Mouse (Mus musculus): ENCODE measurements around the gene Pdzd2. TPM values are rescaled to one million over a fixed set of nuclear protein-coding genes. Genes with fewer than 3 reads are reported as not detected.

Gene Pdzd2
- polyA plus RNA-seq, 1 experiment = 4.6 TPM

DNA sequence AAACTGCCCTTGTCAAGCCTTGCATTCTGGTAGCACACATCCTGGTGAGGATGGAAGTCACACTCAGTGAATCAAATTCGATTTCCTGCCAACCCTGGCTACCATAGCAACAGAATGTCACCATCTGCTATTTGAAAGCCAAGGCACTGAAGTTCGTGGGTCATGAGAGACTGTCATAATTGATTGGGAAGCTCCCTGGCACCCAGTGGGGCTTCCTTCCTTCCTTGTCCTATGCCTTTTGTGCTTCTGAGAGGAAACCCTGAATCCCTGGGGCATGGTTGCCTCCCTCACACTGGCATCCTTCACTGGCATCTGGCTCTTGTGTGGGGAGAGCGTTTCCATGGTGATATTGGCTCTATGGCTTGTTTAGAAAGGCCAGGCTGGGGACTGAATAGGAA is 373.7 kb downstream of the Pdzd2 start:
- no peak for TF ChIP-seq CTCF (IDR thresholded peaks at IDR 0.05; ENCODE audit: control insufficient read depth, insufficient read depth, low read length)
- TF ChIP-seq POLR2A (IDR thresholded peaks at IDR 0.05; ENCODE audit: borderline replicate concordance, control insufficient read depth, low read depth, low read length) = no peak
- Histone ChIP-seq H3K4me3 (replicated peaks; ENCODE audit: control insufficient read depth, low read depth, low read length) (no peak overlapping the region), H3K27ac (ENCODE audit: control insufficient read depth, insufficient read depth, low read depth, low read length, poor library complexity) (no peak overlapping the region), H3K4me1 (ENCODE audit: control insufficient read depth, insufficient read depth, low read length) (peaks cover 2% of the 10 kb centered on the region; the same call in 1 of the 2 replicates)
- 51% methylated on average over 3 of the region's 3 CpGs for WGBS

DNA sequence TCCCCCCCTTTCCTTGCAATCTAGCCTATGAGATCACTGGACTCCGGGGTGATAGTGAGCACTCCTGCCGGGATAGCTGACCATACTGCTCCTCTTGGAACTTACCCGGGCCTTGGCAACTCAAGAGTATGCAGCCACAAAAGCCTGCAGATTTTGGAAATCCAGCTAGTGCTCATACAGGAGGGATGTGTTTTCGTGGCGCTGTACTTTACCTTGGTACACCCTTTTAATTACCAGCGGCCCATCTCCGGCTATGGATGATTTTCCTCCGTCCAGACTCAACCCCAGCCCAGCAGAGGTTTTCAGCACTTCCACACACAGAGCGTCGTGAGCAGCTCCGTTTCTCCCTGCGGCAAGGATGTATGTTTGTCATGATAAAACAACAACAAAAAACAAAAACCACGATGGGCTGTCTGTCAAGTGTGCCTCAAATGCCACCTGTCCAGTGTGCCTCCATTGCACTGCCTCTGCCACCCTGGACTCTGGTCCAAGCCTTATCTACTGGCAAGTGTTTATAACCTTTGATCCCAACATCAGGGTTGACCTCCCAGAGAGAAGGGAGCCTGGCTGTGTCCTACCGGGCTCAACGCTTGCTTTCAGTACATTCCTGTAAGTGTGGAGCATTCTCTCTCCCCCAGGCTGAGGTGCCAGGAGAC is 374.2 kb downstream of the Pdzd2 start:
- H3K27ac ChIP-seq (ENCODE audit: control insufficient read depth, insufficient read depth, low read depth, low read length, poor library complexity) = no peak overlapping the region
- no peak overlapping the region for H3K4me3 ChIP-seq (replicated peaks; ENCODE audit: control insufficient read depth, low read depth, low read length)
- WGBS = 88% methylated on average over 15 of the region's 15 CpGs
- H3K4me1 ChIP-seq (ENCODE audit: control insufficient read depth, insufficient read depth, low read length) = peaks cover 2% of the 10 kb centered on the region; the same call in 1 of the 2 replicates
- TF ChIP-seq CTCF (IDR thresholded peaks at IDR 0.05; ENCODE audit: control insufficient read depth, insufficient read depth, low read length) = no peak

- no peak overlapping the region for H3K4me3 ChIP-seq (replicated peaks; ENCODE audit: control insufficient read depth, low read depth, low read length)
- WGBS = 75% methylated on average over 4 of the region's 4 CpGs
- no peak for TF ChIP-seq POLR2A (IDR thresholded peaks at IDR 0.05; ENCODE audit: borderline replicate concordance, control insufficient read depth, low read depth, low read length)
- TF ChIP-seq CTCF (IDR thresholded peaks at IDR 0.05; ENCODE audit: control insufficient read depth, insufficient read depth, low read length) = no peak
- H3K27ac ChIP-seq (ENCODE audit: control insufficient read depth, insufficient read depth, low read depth, low read length, poor library complexity) = no peak overlapping the region
- peaks cover 2% of the 10 kb centered on the region; the same call in 1 of the 2 replicates for H3K4me1 ChIP-seq (ENCODE audit: control insufficient read depth, insufficient read depth, low read length)
Measured at GRCm38 (mm10) chr15:12364096-12364495, 375.6 kb downstream of the Pdzd2 start.

GRCm38 (mm10) chr15:12362701-12363040 is 377.1 kb downstream of the Pdzd2 start:
- no peak overlapping the region for H3K4me3 ChIP-seq (replicated peaks; ENCODE audit: control insufficient read depth, low read depth, low read length)
- 89% methylated on average over 6 of the region's 6 CpGs for WGBS
- TF ChIP-seq CTCF (IDR thresholded peaks at IDR 0.05; ENCODE audit: control insufficient read depth, insufficient read depth, low read length) (no peak), POLR2A (IDR thresholded peaks at IDR 0.05; ENCODE audit: borderline replicate concordance, control insufficient read depth, low read depth, low read length) (no peak)
- H3K27ac ChIP-seq (ENCODE audit: control insufficient read depth, insufficient read depth, low read depth, low read length, poor library complexity) = no peak overlapping the region
- H3K4me1 ChIP-seq (ENCODE audit: control insufficient read depth, insufficient read depth, low read length) = no peaks in the 10 kb centered on the region; the same call in 1 of the 2 replicates

- WGBS = 84% methylated on average over 14 of the region's 14 CpGs
- Histone ChIP-seq H3K4me1 (ENCODE audit: control insufficient read depth, insufficient read depth, low read length) (no peaks in the 10 kb centered on the region; the same call in 1 of the 2 replicates), H3K27ac (ENCODE audit: control insufficient read depth, insufficient read depth, low read depth, low read length, poor library complexity) (no peak overlapping the region), H3K4me3 (replicated peaks; ENCODE audit: control insufficient read depth, low read depth, low read length) (no peak overlapping the region)
- TF ChIP-seq POLR2A (IDR thresholded peaks at IDR 0.05; ENCODE audit: borderline replicate concordance, control insufficient read depth, low read depth, low read length) (no peak), CTCF (IDR thresholded peaks at IDR 0.05; ENCODE audit: control insufficient read depth, insufficient read depth, low read length) (no peak)
Measured at GRCm38 (mm10) chr15:12362001-12362700, 377.6 kb downstream of the Pdzd2 start.

DNA sequence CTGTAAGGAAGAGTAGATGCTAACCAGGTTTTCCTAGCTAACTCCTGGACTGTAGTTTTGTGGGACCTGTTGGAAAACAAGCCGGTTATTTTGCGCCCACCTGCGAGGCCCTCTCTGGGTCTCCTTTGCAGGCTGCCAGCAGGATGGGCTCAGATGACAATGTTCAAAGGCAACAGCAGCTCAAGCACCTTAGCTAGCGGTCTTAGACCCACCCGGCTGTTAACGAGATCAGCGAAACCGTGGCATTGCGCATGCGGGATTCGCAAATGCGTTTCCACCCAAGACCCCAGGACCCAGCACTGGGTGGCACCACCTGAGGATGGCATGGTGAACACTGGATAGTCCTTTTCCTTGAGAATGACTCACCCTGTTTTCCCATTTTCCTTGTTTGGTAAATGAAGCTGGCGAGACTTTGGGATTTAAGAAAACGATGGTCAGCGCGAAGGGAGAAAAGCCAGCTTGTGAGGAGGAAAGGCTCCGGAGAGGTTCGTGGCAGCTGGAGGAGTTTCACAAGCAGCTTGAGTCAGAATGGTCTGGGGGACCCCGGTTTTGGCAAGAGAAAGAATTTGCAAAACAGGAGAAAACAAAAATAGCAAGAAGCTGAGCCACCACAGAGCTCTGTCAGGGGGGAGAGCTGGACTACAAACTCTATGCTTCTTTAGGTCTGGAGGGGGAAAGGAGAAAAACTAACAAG is 379.1 kb downstream of the Pdzd2 start:
- Histone ChIP-seq H3K4me1 (ENCODE audit: control insufficient read depth, insufficient read depth, low read length) (peaks cover 1% of the 10 kb centered on the region; the same call in 1 of the 2 replicates), H3K4me3 (replicated peaks; ENCODE audit: control insufficient read depth, low read depth, low read length) (no peak overlapping the region), H3K27ac (ENCODE audit: control insufficient read depth, insufficient read depth, low read depth, low read length, poor library complexity) (no peak overlapping the region)
- TF ChIP-seq CTCF (IDR thresholded peaks at IDR 0.05; ENCODE audit: control insufficient read depth, insufficient read depth, low read length) = no peak
- TF ChIP-seq POLR2A (IDR thresholded peaks at IDR 0.05; ENCODE audit: borderline replicate concordance, control insufficient read depth, low read depth, low read length) = no peak
- 86% methylated on average over 19 of the region's 19 CpGs for WGBS

DNA sequence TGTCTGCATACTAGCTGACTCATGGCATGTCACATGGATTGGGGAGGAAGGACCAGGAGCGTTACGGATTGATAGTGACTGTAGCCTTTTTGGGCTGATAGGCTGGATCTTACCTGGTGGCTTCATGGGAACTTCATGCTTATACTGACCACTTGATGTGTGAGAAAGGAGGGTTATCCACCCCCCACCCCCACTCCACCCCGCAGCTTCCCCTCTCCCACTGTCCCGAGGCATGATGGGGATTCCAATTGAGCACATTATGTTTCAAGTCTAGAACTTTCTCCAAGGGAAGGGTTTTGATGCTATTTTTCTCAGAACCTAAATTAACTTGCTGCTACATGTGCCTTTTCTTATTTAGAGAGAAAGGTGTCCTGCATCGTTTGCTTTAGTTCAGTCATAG is 381.3 kb downstream of the Pdzd2 start:
- H3K4me1 ChIP-seq (ENCODE audit: control insufficient read depth, insufficient read depth, low read length) = peaks cover 1% of the 10 kb centered on the region; the same call in 1 of the 2 replicates
- H3K4me3 ChIP-seq (replicated peaks; ENCODE audit: control insufficient read depth, low read depth, low read length) = no peak overlapping the region
- WGBS = 91% methylated on average over 5 of the region's 5 CpGs
- no peak for TF ChIP-seq POLR2A (IDR thresholded peaks at IDR 0.05; ENCODE audit: borderline replicate concordance, control insufficient read depth, low read depth, low read length)
- no peak for TF ChIP-seq CTCF (IDR thresholded peaks at IDR 0.05; ENCODE audit: control insufficient read depth, insufficient read depth, low read length)
- H3K27ac ChIP-seq (ENCODE audit: control insufficient read depth, insufficient read depth, low read depth, low read length, poor library complexity) = no peak overlapping the region

DNA sequence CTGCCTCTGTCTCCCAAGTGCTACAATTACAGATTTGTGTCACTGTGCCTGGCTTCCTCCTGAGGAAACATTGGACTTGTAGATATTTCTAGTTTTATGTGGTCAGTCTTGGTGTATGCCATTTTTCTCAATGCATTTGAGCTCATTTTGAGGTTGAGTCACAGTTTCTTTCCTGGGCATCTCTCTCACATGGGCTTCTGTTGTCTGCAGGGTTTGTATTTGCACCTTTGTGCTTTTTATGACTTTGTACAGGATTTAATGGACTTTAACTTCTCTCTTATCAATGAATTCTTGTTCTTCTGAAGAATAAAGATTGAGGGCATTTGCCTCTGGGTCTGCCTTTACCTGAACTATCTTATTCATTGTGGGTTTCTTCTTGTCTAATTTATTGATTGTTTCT is 382.3 kb downstream of the Pdzd2 start:
- Histone ChIP-seq H3K4me3 (replicated peaks; ENCODE audit: control insufficient read depth, low read depth, low read length) (no peak overlapping the region), H3K4me1 (ENCODE audit: control insufficient read depth, insufficient read depth, low read length) (peaks cover 1% of the 10 kb centered on the region; the same call in 1 of the 2 replicates), H3K27ac (ENCODE audit: control insufficient read depth, insufficient read depth, low read depth, low read length, poor library complexity) (no peak overlapping the region)
- no peak for TF ChIP-seq CTCF (IDR thresholded peaks at IDR 0.05; ENCODE audit: control insufficient read depth, insufficient read depth, low read length)
- TF ChIP-seq POLR2A (IDR thresholded peaks at IDR 0.05; ENCODE audit: borderline replicate concordance, control insufficient read depth, low read depth, low read length) = no peak

Measured in bone marrow, adult 2 months (tissue).